14 mouse cellular contexts compared by ENCODE assay signal in the genomic region with DNA sequence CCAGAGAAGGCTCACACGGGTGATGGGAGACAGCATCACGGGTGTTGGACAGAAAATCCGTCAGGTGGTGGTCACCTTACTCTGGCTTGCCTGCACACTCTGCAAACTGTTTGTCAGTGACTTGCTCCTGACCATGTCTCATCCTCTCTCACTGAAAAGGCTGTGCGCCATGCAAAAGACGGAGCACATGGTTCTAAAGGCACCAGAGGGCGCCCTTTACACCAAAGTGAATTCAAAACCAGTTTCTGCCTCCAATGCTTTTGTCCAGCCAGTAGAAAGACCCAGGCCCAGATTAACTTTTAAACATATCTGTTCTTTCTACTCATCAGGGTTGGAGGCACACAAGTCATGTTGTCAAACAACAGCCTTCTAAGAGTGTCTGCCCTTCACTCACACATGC. TPM values are rescaled to one million over a fixed set of nuclear protein-coding genes. Genes with fewer than 3 reads are reported as not detected.
DNase-seq lines count a peak whose midpoint lies in the region; ATAC-seq and TF ChIP-seq lines count a peak whose summit lies in the region.
"Had no signal": no experiment of that assay in that cellular context is flagged by ENCODE, and none has a peak within 500 bp of the region (broad histone marks: within the 10 kb centered on the region; RNA-seq: fewer than 3 reads in every experiment).

No protein-coding gene starts in this region.

- no peaks in the 10 kb centered on the region for H3K27me3 ChIP-seq in intestine, postnatal 0 days (replicated peaks; ENCODE audit: control insufficient read depth, insufficient read depth, low read length)
- H3K27me3 ChIP-seq in intestine, embryonic 15.5 days (replicated peaks), result no peaks in the 10 kb centered on the region
- peaks cover 29% of the 10 kb centered on the region for H3K27me3 ChIP-seq in embryonic facial prominence, embryonic 10.5 days (replicated peaks; ENCODE audit: low read depth, poor library complexity, severe bottlenecking)
- H3K27me3 ChIP-seq: neural tube, embryonic 13.5 days had no signal

- H3K4me3 ChIP-seq in intestine, postnatal 0 days (ENCODE audit: low read depth, low read length), result no peak overlapping the region
- no peak overlapping the region for H3K4me3 ChIP-seq in intestine, embryonic 15.5 days (replicated peaks)
- H3K4me3 ChIP-seq in embryonic facial prominence, embryonic 10.5 days, result no peak overlapping the region
- H3K4me3 ChIP-seq: neural tube, embryonic 13.5 days had no signal

- H3K9me3 ChIP-seq in intestine, postnatal 0 days (ENCODE audit: control insufficient read depth), result no peaks in the 10 kb centered on the region
- no peaks in the 10 kb centered on the region for H3K9me3 ChIP-seq in intestine, embryonic 15.5 days
- H3K9me3 ChIP-seq in embryonic facial prominence, embryonic 10.5 days, result no peaks in the 10 kb centered on the region
- H3K9me3 ChIP-seq: neural tube, embryonic 13.5 days had no signal

- peak; percentile 53 for TF ChIP-seq CTCF in intestine, postnatal 0 days (IDR thresholded peaks at IDR 0.05; ENCODE audit: low read depth)

- 77% methylated on average over 6 of the region's 6 CpGs for WGBS in intestine, postnatal 0 days
- 76% methylated on average over 6 of the region's 6 CpGs for WGBS in intestine, embryonic 15.5 days
- WGBS in embryonic facial prominence, embryonic 10.5 days, result 56% methylated on average over 6 of the region's 6 CpGs

- no peak overlapping the region for H3K27ac ChIP-seq in intestine, postnatal 0 days (ENCODE audit: low read depth, low read length)
- no peak overlapping the region for H3K27ac ChIP-seq in intestine, embryonic 15.5 days
- no peak overlapping the region for H3K27ac ChIP-seq in embryonic facial prominence, embryonic 10.5 days (replicated peaks)
- H3K27ac ChIP-seq: neural tube, embryonic 13.5 days had no signal

- no peak overlapping the region for H3K4me2 ChIP-seq in intestine, postnatal 0 days (replicated peaks; ENCODE audit: low read depth)
- H3K4me2 ChIP-seq in intestine, embryonic 15.5 days (replicated peaks), result no peak overlapping the region
- H3K4me2 ChIP-seq: neural tube, embryonic 13.5 days had no signal

- no peaks in the 10 kb centered on the region; the same call in 1 of the 2 replicates for H3K4me1 ChIP-seq in intestine, postnatal 0 days (replicated peaks; ENCODE audit: control insufficient read depth, insufficient read depth, low read length)
- 0 out of 2 replicates have a peak, but pooled peaks cover 3% of the 10 kb centered on the region for H3K4me1 ChIP-seq in intestine, embryonic 15.5 days (replicated peaks)
- H3K4me1 ChIP-seq in embryonic facial prominence, embryonic 10.5 days, result peaks cover 6% of the 10 kb centered on the region

- no peaks in the 10 kb centered on the region for H3K36me3 ChIP-seq in intestine, postnatal 0 days (ENCODE audit: control insufficient read depth, insufficient read depth)
- no peaks in the 10 kb centered on the region for H3K36me3 ChIP-seq in intestine, embryonic 15.5 days
- no peaks in the 10 kb centered on the region for H3K36me3 ChIP-seq in embryonic facial prominence, embryonic 10.5 days (replicated peaks)
- H3K36me3 ChIP-seq: neural tube, embryonic 13.5 days had no signal

- no peak for ATAC-seq in intestine, postnatal 0 days
- no peak for ATAC-seq in intestine, embryonic 15.5 days
- no peak; the same call in 1 of the 2 replicates for ATAC-seq in megakaryocyte progenitor cell, adult 5-6 weeks (replicated peaks; ENCODE audit: poor library complexity)

- no peak overlapping the region for H3K9ac ChIP-seq in intestine, postnatal 0 days (ENCODE audit: low read depth, low read length)
- H3K9ac ChIP-seq in intestine, embryonic 15.5 days, result no peak overlapping the region
- H3K9ac ChIP-seq: neural tube, embryonic 13.5 days had no signal

- DNase-seq in A20 (ENCODE audit: low read depth, low spot score) (peak; percentile 59), ES-CJ7 (ENCODE audit: low read depth, low spot score) (peak; percentile 80)
- peak; percentile 42 for DNase-seq in embryonic facial prominence, embryonic 10.5 days (ENCODE audit: low spot score)
- no peak for DNase-seq in ovary, adult 18-20 months (ENCODE audit: low spot score)
- no peak for DNase-seq in gastrocnemius, postnatal 10 days
- DNase-seq: lung, postnatal 4 days; spleen, adult 18-20 months; thymus, adult 2 months had no signal

RNA-seq across cellular contexts. Expression of gene A830031A19Rik, which starts 22.0 kb away (rescaled TPM):
- not detected in 2 replicates for polyA plus RNA-seq in intestine, postnatal 0 days (2015; fragmentation: Nextera tagmentation; extraction: Ambion mirVana)
- polyA plus RNA-seq in intestine, embryonic 15.5 days (2015; fragmentation: Nextera tagmentation; extraction: Ambion mirVana), result not detected in 2 replicates
- polyA plus RNA-seq in embryonic facial prominence, embryonic 10.5 days (2016; fragmentation: Nextera tagmentation; extraction: Ambion mirVana), result not detected in 2 replicates
- not detected in 2 replicates for total RNA-seq in megakaryocyte progenitor cell, adult 5-6 weeks (2015)
- not detected in 2 replicates for total RNA-seq in megakaryocyte progenitor cell, adult 5-6 weeks (2017)
- total RNA-seq in gastrocnemius, postnatal 10 days (2021), result not detected
- polyA plus RNA-seq: heart, embryonic 16.5 days; kidney, embryonic 16.5 days; neural tube, embryonic 13.5 days; thymus, adult 2 months had no signal

RNA-seq across cellular contexts. Expression of gene Bcl11a, which starts 25.0 kb away (rescaled TPM):
- 5.9 and 6.5 TPM in 2 replicates for polyA plus RNA-seq in intestine, postnatal 0 days (2015; fragmentation: Nextera tagmentation; extraction: Ambion mirVana)
- 17.3 and 19.7 TPM in 2 replicates for polyA plus RNA-seq in intestine, embryonic 15.5 days (2015; fragmentation: Nextera tagmentation; extraction: Ambion mirVana)
- polyA plus RNA-seq in embryonic facial prominence, embryonic 10.5 days (2016; fragmentation: Nextera tagmentation; extraction: Ambion mirVana), result 47.0 and 62.4 TPM in 2 replicates
- total RNA-seq in megakaryocyte progenitor cell, adult 5-6 weeks (2015), result 42.8 and 70.9 TPM in 2 replicates
- total RNA-seq in megakaryocyte progenitor cell, adult 5-6 weeks (2017), result 24.3 and 29.1 TPM in 2 replicates
- total RNA-seq in gastrocnemius, postnatal 10 days (2021), result under 1 TPM; 0.54 to 0.97 TPM

Comparison
In these comparisons a context has a peak if more than half of its experiments do, and no peak if none do; other contexts are left out.
1. DNase-seq: peak in A20 (single experiment), ES-CJ7 (single experiment) and embryonic facial prominence, embryonic 10.5 days (single experiment); none in ovary, adult 18-20 months (single experiment) and gastrocnemius, postnatal 10 days (single experiment).